Mouse (Mus musculus) intestine, postnatal 0 days (tissue): ENCODE data around the gene Cdyl. TPM values are rescaled to one million over a fixed set of nuclear protein-coding genes. Genes with fewer than 3 reads are reported as not detected.

Source experiments
- ATAC-seq: fragments of 200-750 bp; cut with Nextera tagmentation; 2 replicates; pipeline ENCODE4 v1.8.0; 2017; ENCODE audit warnings: mild to moderate bottlenecking, moderate TSS enrichment, moderate library complexity
- H3K27ac ChIP-seq: fragments of 300-500 bp; sonication (generic); 2 replicates; pipeline ENCODE4 v1.5.1; 2014; ENCODE audit warnings: mild to moderate bottlenecking, low read depth, low read length, moderate library complexity
- H3K27me3 ChIP-seq: fragments of 300-500 bp; sonication (generic); replicated peaks from 2 replicates; pipeline ENCODE4 v1.6.1; 2014; ENCODE audit warnings: low read length, mixed read lengths; ENCODE audit not compliant: control insufficient read depth, insufficient read depth
- H3K36me3 ChIP-seq: fragments of 300-500 bp; sonication (generic); 2 replicates; pipeline ENCODE4 v1.6.1; 2014; ENCODE audit warnings: mild to moderate bottlenecking, moderate library complexity; ENCODE audit not compliant: control insufficient read depth, insufficient read depth
- H3K4me1 ChIP-seq: fragments of 300-500 bp; sonication (generic); replicated peaks from 2 replicates; pipeline ENCODE4 v1.6.1; 2014; ENCODE audit warnings: antibody characterized with exemption, low read length, mixed read lengths; ENCODE audit not compliant: control insufficient read depth, insufficient read depth
- H3K4me2 ChIP-seq: fragments of 300-500 bp; sonication (generic); replicated peaks from 2 replicates; pipeline ENCODE4 v1.6.1; 2014; ENCODE audit warnings: low read depth, mild to moderate bottlenecking, moderate library complexity
- H3K4me3 ChIP-seq: fragments of 300-500 bp; sonication (generic); 2 replicates; pipeline ENCODE4 v1.5.1; 2014; ENCODE audit warnings: low read depth, low read length
- H3K9ac ChIP-seq: fragments of 300-500 bp; sonication (generic); 2 replicates; pipeline ENCODE4 v1.6.1; 2014; ENCODE audit warnings: mild to moderate bottlenecking, low read depth, low read length
- H3K9me3 ChIP-seq: fragments of 300-500 bp; sonication (generic); 2 replicates; pipeline ENCODE4 v1.6.1; 2016; ENCODE audit warnings: mixed run types; ENCODE audit not compliant: control insufficient read depth
- CTCF ChIP-seq: sonication (generic); IDR thresholded peaks from 2 replicates; pipeline ENCODE4 v1.5.1; 2016; ENCODE audit warnings: low read depth, mild to moderate bottlenecking, control low read depth, antibody characterized with exemption, moderate library complexity
- WGBS: fragments of 180-500 bp; shearing (Covaris S2); extraction: QIAGEN DNeasy Blood & Tissue Kit; methylation state at CpG from one replicate; pipeline ENCODE4 v1.1.7; 2014; 5-methylcytosine and 5-hydroxymethylcytosine counted together
- polyA plus RNA-seq: library from polyadenylated mRNA; unstranded; fragments of >200 nt; fragmentation: Nextera tagmentation; extraction: Ambion mirVana; gene quantifications from 2 replicates; pipeline ENCODE4 v1.2.1, GENCODE M21; 2015

The Cdyl gene
- polyA plus RNA-seq, 1 experiment from 2014 or later = 6.4 TPM

DNA sequence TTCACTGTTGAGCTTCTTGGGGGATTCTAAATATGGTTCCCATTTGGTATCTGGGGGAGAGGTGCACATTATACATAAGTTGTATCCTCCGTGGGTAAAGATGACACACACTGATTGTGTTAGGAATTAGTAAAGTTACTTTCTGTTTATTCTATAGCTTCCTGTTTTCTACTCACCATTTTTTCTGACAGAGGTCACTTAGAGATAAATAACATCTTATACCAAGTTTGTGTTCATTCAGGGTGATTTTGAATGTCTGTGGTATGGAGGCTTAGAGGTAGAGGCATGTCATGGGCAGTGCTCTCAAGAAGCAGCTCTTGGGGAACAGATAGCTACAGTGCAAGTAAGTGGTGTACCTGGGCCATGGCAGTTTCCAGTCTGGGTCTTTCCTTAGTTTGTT, 83.6 kb downstream of the Cdyl start:
- no peaks in the 10 kb centered on the region for H3K36me3 ChIP-seq
- no peak for TF ChIP-seq CTCF
- no peak for ATAC-seq
- no peaks in the 10 kb centered on the region for H3K9me3 ChIP-seq
- H3K4me2 ChIP-seq = peak overlapping the region; percentile 96
- 0 out of 2 replicates have a peak, but pooled peaks cover 4% of the 10 kb centered on the region for H3K27me3 ChIP-seq
- H3K9ac ChIP-seq = no peak overlapping the region
- peaks cover 3% of the 10 kb centered on the region; the same call in 1 of the 2 replicates for H3K4me1 ChIP-seq
- 26% methylated on average over 1 of the region's 1 CpGs for WGBS
- H3K4me3 ChIP-seq = no peak overlapping the region
- no peak overlapping the region for H3K27ac ChIP-seq

DNA sequence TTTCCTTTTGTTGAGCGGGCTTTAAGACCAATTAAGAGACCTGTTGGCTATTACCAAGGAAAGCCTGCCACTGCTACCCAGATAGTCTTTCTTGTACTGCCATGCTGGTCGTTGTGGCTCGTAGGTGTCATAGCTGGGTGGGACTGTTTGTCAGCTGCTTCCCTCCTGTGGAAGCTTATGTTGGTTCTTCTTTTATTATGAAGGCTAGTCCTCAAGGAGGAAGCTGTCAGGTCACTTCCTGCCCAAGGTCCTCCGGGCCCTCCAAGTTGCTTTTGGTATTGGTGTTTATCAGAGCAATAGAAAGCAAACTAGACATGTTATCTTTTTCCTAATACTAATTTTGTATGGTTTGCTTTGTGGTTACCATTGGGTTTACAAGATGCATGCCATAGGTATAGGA, 89.6 kb downstream of the Cdyl start:
- TF ChIP-seq CTCF = no peak
- no peaks in the 10 kb centered on the region for H3K4me1 ChIP-seq
- no peak overlapping the region for H3K4me3 ChIP-seq
- H3K9ac ChIP-seq = no peak overlapping the region
- H3K27ac ChIP-seq = no peak overlapping the region
- WGBS = 81% methylated on average over 4 of the region's 4 CpGs
- no peaks in the 10 kb centered on the region for H3K36me3 ChIP-seq
- no peaks in the 10 kb centered on the region for H3K27me3 ChIP-seq
- no peaks in the 10 kb centered on the region for H3K9me3 ChIP-seq
- H3K4me2 ChIP-seq = no peak overlapping the region
- no peak for ATAC-seq

DNA sequence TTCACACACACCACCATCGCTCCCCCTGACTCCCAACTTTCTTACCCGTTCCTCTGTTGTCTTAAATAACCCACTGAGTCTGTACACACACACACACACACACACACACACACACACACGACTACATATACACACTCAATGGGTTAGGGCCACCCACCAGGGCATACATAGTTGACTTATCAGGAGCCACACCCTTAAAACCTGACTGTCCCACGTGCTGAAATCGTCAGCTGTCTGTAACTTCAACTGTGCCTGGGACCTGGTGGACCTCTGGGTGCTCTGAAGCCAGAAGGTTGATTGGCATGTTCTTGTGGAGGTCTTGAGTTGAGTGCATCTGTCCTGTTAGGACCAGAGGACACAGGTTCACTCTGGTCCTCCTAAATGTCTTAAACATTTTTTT, 90.0 kb downstream of the Cdyl start:
- Histone ChIP-seq H3K4me3 (no peak overlapping the region), H3K27me3 (no peaks in the 10 kb centered on the region), H3K4me2 (no peak overlapping the region), H3K27ac (no peak overlapping the region), H3K36me3 (no peaks in the 10 kb centered on the region), H3K9ac (no peak overlapping the region), H3K4me1 (no peaks in the 10 kb centered on the region), H3K9me3 (no peaks in the 10 kb centered on the region)
- WGBS = 64% methylated on average over 5 of the region's 5 CpGs
- ATAC-seq = no peak
- TF ChIP-seq CTCF = no peak

DNA sequence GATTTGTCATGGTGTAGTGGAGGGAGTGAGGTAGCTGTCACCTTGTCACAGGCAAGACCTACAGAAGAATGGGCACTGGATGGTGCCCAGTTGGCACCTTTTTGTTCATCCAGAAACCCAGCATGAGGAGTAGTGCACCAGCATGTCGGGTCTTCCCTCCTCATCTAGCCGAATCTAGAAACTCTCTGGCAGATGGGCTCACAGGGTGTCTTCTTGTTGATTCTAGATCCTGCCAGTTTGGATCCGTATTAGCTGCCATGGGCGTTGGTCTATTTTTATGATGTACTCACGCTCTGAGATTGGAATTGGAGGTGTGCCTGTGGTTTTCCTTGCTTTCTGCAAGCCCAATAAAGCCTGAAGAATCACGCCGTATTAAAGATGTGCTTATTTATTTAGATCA, 92.4 kb downstream of the Cdyl start:
- no peak overlapping the region for H3K4me3 ChIP-seq
- no peaks in the 10 kb centered on the region for H3K36me3 ChIP-seq
- H3K4me2 ChIP-seq = no peak overlapping the region
- WGBS = 71% methylated on average over 7 of the region's 7 CpGs
- TF ChIP-seq CTCF = no peak
- ATAC-seq = no peak
- no peaks in the 10 kb centered on the region for H3K9me3 ChIP-seq
- no peaks in the 10 kb centered on the region for H3K27me3 ChIP-seq
- no peak overlapping the region for H3K27ac ChIP-seq
- H3K9ac ChIP-seq = no peak overlapping the region
- no peaks in the 10 kb centered on the region for H3K4me1 ChIP-seq

DNA sequence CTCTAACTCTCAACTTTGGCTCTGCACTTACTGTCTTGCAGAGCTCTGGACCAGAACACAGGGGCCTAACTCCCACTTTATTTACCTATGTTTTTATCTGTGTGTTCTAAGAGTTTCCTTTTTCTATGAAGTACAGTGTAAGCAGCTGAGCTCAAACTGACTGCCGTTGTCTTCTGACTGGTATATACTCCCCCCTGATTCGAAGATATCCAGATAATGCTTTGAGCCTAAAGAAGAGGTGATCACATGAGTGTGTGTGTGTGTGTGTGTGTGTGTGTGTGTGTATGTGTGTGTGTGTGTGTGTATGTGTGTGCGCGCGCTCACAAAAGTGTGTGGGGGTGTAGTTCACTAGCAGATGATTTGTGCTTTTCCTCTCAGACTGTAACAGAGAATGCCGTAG, 95.4 kb downstream of the Cdyl start:
- Histone ChIP-seq H3K4me3 (no peak overlapping the region), H3K9ac (no peak overlapping the region), H3K27ac (no peak overlapping the region), H3K4me2 (no peak overlapping the region), H3K9me3 (no peaks in the 10 kb centered on the region), H3K4me1 (no peaks in the 10 kb centered on the region), H3K36me3 (no peaks in the 10 kb centered on the region), H3K27me3 (no peaks in the 10 kb centered on the region)
- 88% methylated on average over 6 of the region's 6 CpGs for WGBS
- ATAC-seq = no peak
- no peak for TF ChIP-seq CTCF

DNA sequence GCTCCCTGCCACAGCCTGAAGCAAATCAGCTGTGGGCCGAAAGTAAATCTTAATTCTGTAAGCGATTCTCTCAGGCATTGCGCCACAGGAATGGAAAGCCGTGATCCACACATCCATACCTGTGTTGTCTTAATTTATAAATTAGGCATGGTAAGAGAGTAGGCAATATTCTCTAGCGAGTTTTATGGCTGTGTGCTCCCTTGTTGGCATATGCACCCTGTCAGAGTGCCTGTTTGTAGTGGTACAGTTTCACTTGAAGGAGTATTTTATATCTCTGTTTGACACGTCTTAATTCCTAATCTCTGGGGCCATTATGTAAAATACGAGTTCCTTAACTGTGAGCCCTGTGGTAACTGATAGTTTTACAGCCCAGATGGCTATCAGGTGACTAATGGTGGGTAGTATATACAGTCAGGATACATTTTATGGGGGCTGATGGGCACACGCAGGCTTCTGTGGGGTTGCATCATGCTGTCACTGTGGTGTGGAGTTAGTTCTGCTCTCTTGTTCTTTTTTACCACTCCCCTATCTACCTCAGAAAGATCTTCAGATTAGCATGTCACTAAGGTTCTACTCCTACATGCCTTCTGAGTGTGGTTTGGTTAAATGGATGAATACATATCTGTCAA, 96.1 kb downstream of the Cdyl start:
- Histone ChIP-seq H3K4me2 (no peak overlapping the region), H3K27me3 (no peaks in the 10 kb centered on the region), H3K9me3 (no peaks in the 10 kb centered on the region), H3K9ac (no peak overlapping the region), H3K27ac (no peak overlapping the region), H3K4me3 (no peak overlapping the region), H3K4me1 (no peaks in the 10 kb centered on the region), H3K36me3 (no peaks in the 10 kb centered on the region)
- ATAC-seq = 0 out of 2 replicates have a peak, but pooled peaks have one; percentile 51
- TF ChIP-seq CTCF = no peak
- 48% methylated on average over 8 of the region's 8 CpGs for WGBS
